Mouse (Mus musculus) thymus, postnatal 10 days (tissue): ENCODE measurements around the gene Saysd1.

Experiments
- DNase-seq, 2 experiments: peaks; one replicate each; pipeline ENCODE4 v3.0.0; 2021; ENCODE audit warnings: low spot score in 2 of 2

The Saysd1 gene

GRCm38 (mm10) chr14:20164438-20164837 is 26.1 kb upstream of the Saysd1 start:
- DNase-seq: no peak

- DNase-seq: no peak
Measured at GRCm38 (mm10) chr14:20162686-20163085, 24.4 kb upstream of the Saysd1 start.

GRCm38 (mm10) chr14:20158727-20159681 is 20.7 kb upstream of the Saysd1 start:
- no peak for DNase-seq

GRCm38 (mm10) chr14:20157595-20157994 is 19.3 kb upstream of the Saysd1 start:
- no peak for DNase-seq

GRCm38 (mm10) chr14:20155718-20156117 is 17.4 kb upstream of the Saysd1 start:
- DNase-seq: no peak

GRCm38 (mm10) chr14:20154937-20155336 is 16.6 kb upstream of the Saysd1 start:
- no peak for DNase-seq

GRCm38 (mm10) chr14:20154245-20154644 is 15.9 kb upstream of the Saysd1 start:
- no peak for DNase-seq

GRCm38 (mm10) chr14:20149127-20150080 is 11.1 kb upstream of the Saysd1 start:
- DNase-seq: no peak

- DNase-seq: no peak
Measured at GRCm38 (mm10) chr14:20148514-20148913, 10.2 kb upstream of the Saysd1 start.

- DNase-seq: no peak
Measured at GRCm38 (mm10) chr14:20147854-20148253, 9.5 kb upstream of the Saysd1 start.

GRCm38 (mm10) chr14:20144093-20144492 is 5.8 kb upstream of the Saysd1 start:
- DNase-seq: no peak

- DNase-seq: no peak
Measured at GRCm38 (mm10) chr14:20134965-20135671, 3.2 kb downstream of the Saysd1 start.

- no peak for DNase-seq
Measured at GRCm38 (mm10) chr14:20128162-20128561, 10.2 kb downstream of the Saysd1 start.

- DNase-seq: no peak
Measured at GRCm38 (mm10) chr14:20127406-20128087, 10.8 kb downstream of the Saysd1 start.

GRCm38 (mm10) chr14:20120868-20121267 is 17.5 kb downstream of the Saysd1 start:
- peak; percentile 67 to 73 for DNase-seq

- DNase-seq: no peak
Measured at GRCm38 (mm10) chr14:20120012-20120411, 18.3 kb downstream of the Saysd1 start.

GRCm38 (mm10) chr14:20116149-20116605 is 22.2 kb downstream of the Saysd1 start:
- no peak for DNase-seq

- no peak for DNase-seq
Measured at GRCm38 (mm10) chr14:20114951-20115350, 23.4 kb downstream of the Saysd1 start.

- DNase-seq: peak; percentile 56 to 89
Measured at GRCm38 (mm10) chr14:20113964-20114363, 24.4 kb downstream of the Saysd1 start.

GRCm38 (mm10) chr14:20113189-20113961 is 25.0 kb downstream of the Saysd1 start:
- no peak for DNase-seq
